Mouse (Mus musculus) forebrain, embryonic 12.5 days (tissue): ENCODE data around the gene Fam92b. TPM values are rescaled to one million over a fixed set of nuclear protein-coding genes. Genes with fewer than 3 reads are reported as not detected.
A peak's percentile ranks its signal among the peaks of the same experiment; 100 is the strongest.

Experiments used
- ATAC-seq: fragments of 200-750 bp; cut with Nextera tagmentation; 2 replicates; pipeline ENCODE4 v1.8.0; 2017; ENCODE audit warnings: moderate TSS enrichment; ENCODE audit not compliant: low FRiP score
- H3K27ac ChIP-seq: fragments of 300-500 bp; sonication (generic); 2 replicates; pipeline ENCODE4 v1.5.1; 2016; ENCODE audit warnings: mild to moderate bottlenecking
- H3K27me3 ChIP-seq: fragments of 300-500 bp; sonication (generic); 2 replicates; pipeline ENCODE4 v1.6.1; 2016; ENCODE audit warnings: mild to moderate bottlenecking
- H3K36me3 ChIP-seq: fragments of 300-500 bp; sonication (generic); replicated peaks from 2 replicates; pipeline ENCODE4 v1.6.1; 2016; ENCODE audit warnings: mild to moderate bottlenecking
- H3K4me1 ChIP-seq: fragments of 300-500 bp; sonication (generic); 2 replicates; pipeline ENCODE4 v1.6.1; 2016
- H3K4me2 ChIP-seq: fragments of 300-500 bp; sonication (generic); 2 replicates; pipeline ENCODE4 v1.6.1; 2016; ENCODE audit warnings: mild to moderate bottlenecking, moderate library complexity
- H3K4me3 ChIP-seq: fragments of 300-500 bp; sonication (generic); replicated peaks from 2 replicates; pipeline ENCODE4 v1.5.1; 2016; ENCODE audit warnings: mild to moderate bottlenecking
- H3K9ac ChIP-seq: fragments of 300-500 bp; sonication (generic); 2 replicates; pipeline ENCODE4 v1.6.1; 2016; ENCODE audit warnings: mild to moderate bottlenecking
- H3K9me3 ChIP-seq: fragments of 300-500 bp; sonication (generic); 2 replicates; pipeline ENCODE4 v1.6.1; 2016
- WGBS: fragments of 180-500 bp; shearing (Covaris S2); methylation state at CpG from one replicate; pipeline ENCODE4 v1.1.7; 2016; 5-methylcytosine and 5-hydroxymethylcytosine counted together
- polyA plus RNA-seq: library from polyadenylated mRNA; unstranded; fragments of >200 nt; fragmentation: Nextera tagmentation; extraction: Ambion mirVana; gene quantifications from 2 replicates; pipeline ENCODE4 v1.2.1, GENCODE M21; 2016

Fam92b gene
- 2.5 and 3.2 TPM in 2 replicates for polyA plus RNA-seq

GRCm38 (mm10) chr8:120177318-120178123, at the start of gene Fam92b:
Fam92b (minus strand) TSS chr8:120177466.
- WGBS, result 0% methylated on average over 21 of the region's 26 CpGs
- Histone ChIP-seq H3K4me1 (peaks cover 58% of the 10 kb centered on the region), H3K27ac (peak within 1 kb of the TSS; percentile 95), H3K9ac (peak within 1 kb of the TSS; percentile 38), H3K4me3 (peak within 1 kb of the TSS; percentile 26), H3K9me3 (no peaks in the 10 kb centered on the region), H3K27me3 (peaks cover 26% of the 10 kb centered on the region), H3K36me3 (no peaks in the 10 kb centered on the region), H3K4me2 (peak within 1 kb of the TSS; percentile 58)
- peak; percentile 91 for ATAC-seq

GRCm38 (mm10) chr8:120225421-120226151, 48.3 kb upstream of the Fam92b start:
- 0 out of 2 replicates have a peak overlapping the region, but pooled peaks have one; percentile 26 for H3K9ac ChIP-seq
- peak overlapping the region; percentile 69 for H3K27ac ChIP-seq
- H3K4me3 ChIP-seq, result no peak overlapping the region
- peaks cover 67% of the 10 kb centered on the region for H3K4me1 ChIP-seq
- no peaks in the 10 kb centered on the region for H3K36me3 ChIP-seq
- H3K9me3 ChIP-seq, result no peaks in the 10 kb centered on the region
- peaks cover 20% of the 10 kb centered on the region for H3K27me3 ChIP-seq
- WGBS, result 24% methylated on average over 10 of the region's 10 CpGs
- no peak; the same call in 1 of the 2 replicates for ATAC-seq
- no peak overlapping the region for H3K4me2 ChIP-seq

GRCm38 (mm10) chr8:120224521-120225420, 47.5 kb upstream of the Fam92b start:
- peak overlapping the region; percentile 69 for H3K27ac ChIP-seq
- no peak for ATAC-seq
- no peak overlapping the region for H3K4me2 ChIP-seq
- H3K9ac ChIP-seq, result peak overlapping the region; percentile 26; the same call in 1 of the 2 replicates
- WGBS, result 48% methylated on average over 10 of the region's 11 CpGs
- H3K4me3 ChIP-seq, result no peak overlapping the region
- no peaks in the 10 kb centered on the region for H3K9me3 ChIP-seq
- no peaks in the 10 kb centered on the region for H3K36me3 ChIP-seq
- H3K4me1 ChIP-seq, result peaks cover 59% of the 10 kb centered on the region
- peaks cover 11% of the 10 kb centered on the region for H3K27me3 ChIP-seq

GRCm38 (mm10) chr8:120222548-120222947, 45.3 kb upstream of the Fam92b start:
- H3K4me1 ChIP-seq, result peaks cover 47% of the 10 kb centered on the region
- no peak for ATAC-seq
- no peak overlapping the region for H3K4me3 ChIP-seq
- no peaks in the 10 kb centered on the region for H3K9me3 ChIP-seq
- H3K9ac ChIP-seq, result no peak overlapping the region
- no peak overlapping the region for H3K4me2 ChIP-seq
- no peaks in the 10 kb centered on the region for H3K36me3 ChIP-seq
- WGBS, result 69% methylated on average over 11 of the region's 11 CpGs
- H3K27me3 ChIP-seq, result no peaks in the 10 kb centered on the region
- no peak overlapping the region for H3K27ac ChIP-seq

GRCm38 (mm10) chr8:120216855-120217830, 39.9 kb upstream of the Fam92b start:
- WGBS, result 15% methylated on average over 13 of the region's 13 CpGs
- Histone ChIP-seq H3K9me3 (no peaks in the 10 kb centered on the region), H3K4me1 (peaks cover 31% of the 10 kb centered on the region), H3K4me2 (peak overlapping the region; percentile 24; the same call in 1 of the 2 replicates), H3K36me3 (no peaks in the 10 kb centered on the region), H3K27me3 (peaks cover 3% of the 10 kb centered on the region; the same call in 1 of the 2 replicates), H3K4me3 (no peak overlapping the region), H3K27ac (peak overlapping the region; percentile 68), H3K9ac (no peak overlapping the region)
- ATAC-seq, result peak; percentile 87

GRCm38 (mm10) chr8:120215416-120216141, 38.3 kb upstream of the Fam92b start:
- Histone ChIP-seq H3K27ac (peak overlapping the region; percentile 51; the same call in 1 of the 2 replicates), H3K9me3 (no peaks in the 10 kb centered on the region), H3K27me3 (peaks cover 3% of the 10 kb centered on the region; the same call in 1 of the 2 replicates), H3K9ac (no peak overlapping the region), H3K4me1 (peaks cover 44% of the 10 kb centered on the region), H3K36me3 (no peaks in the 10 kb centered on the region), H3K4me3 (no peak overlapping the region), H3K4me2 (no peak overlapping the region)
- no peak for ATAC-seq
- WGBS, result 53% methylated on average over 7 of the region's 7 CpGs

- no peak for ATAC-seq
- WGBS, result 69% methylated on average over 5 of the region's 5 CpGs
- Histone ChIP-seq H3K4me1 (peaks cover 52% of the 10 kb centered on the region), H3K27ac (no peak overlapping the region), H3K9ac (no peak overlapping the region), H3K4me3 (no peak overlapping the region), H3K4me2 (no peak overlapping the region), H3K27me3 (peaks cover 9% of the 10 kb centered on the region; the same call in 1 of the 2 replicates), H3K9me3 (no peaks in the 10 kb centered on the region), H3K36me3 (no peaks in the 10 kb centered on the region)
Observed at GRCm38 (mm10) chr8:120213939-120214338, 36.7 kb upstream of the Fam92b start.

- ATAC-seq, result no peak
- H3K36me3 ChIP-seq, result no peaks in the 10 kb centered on the region
- no peak overlapping the region for H3K4me3 ChIP-seq
- no peak overlapping the region for H3K9ac ChIP-seq
- 93% methylated on average over 3 of the region's 3 CpGs for WGBS
- peaks cover 9% of the 10 kb centered on the region; the same call in 1 of the 2 replicates for H3K27me3 ChIP-seq
- H3K27ac ChIP-seq, result no peak overlapping the region
- no peaks in the 10 kb centered on the region for H3K9me3 ChIP-seq
- peaks cover 52% of the 10 kb centered on the region for H3K4me1 ChIP-seq
- H3K4me2 ChIP-seq, result no peak overlapping the region
Observed at GRCm38 (mm10) chr8:120213229-120213628, 36.0 kb upstream of the Fam92b start.

GRCm38 (mm10) chr8:120212596-120212995, 35.3 kb upstream of the Fam92b start:
- Histone ChIP-seq H3K36me3 (no peaks in the 10 kb centered on the region), H3K27me3 (peaks cover 9% of the 10 kb centered on the region; the same call in 1 of the 2 replicates), H3K27ac (no peak overlapping the region), H3K9ac (no peak overlapping the region), H3K4me3 (no peak overlapping the region), H3K4me2 (no peak overlapping the region), H3K4me1 (peaks cover 49% of the 10 kb centered on the region), H3K9me3 (no peaks in the 10 kb centered on the region)
- ATAC-seq, result no peak
- WGBS, result 89% methylated on average over 7 of the region's 7 CpGs

- no peak overlapping the region for H3K27ac ChIP-seq
- no peaks in the 10 kb centered on the region for H3K36me3 ChIP-seq
- H3K4me2 ChIP-seq, result no peak overlapping the region
- no peak overlapping the region for H3K4me3 ChIP-seq
- H3K27me3 ChIP-seq, result peaks cover 9% of the 10 kb centered on the region; the same call in 1 of the 2 replicates
- no peak for ATAC-seq
- H3K9me3 ChIP-seq, result no peaks in the 10 kb centered on the region
- H3K4me1 ChIP-seq, result peaks cover 37% of the 10 kb centered on the region
- WGBS, result 15% methylated on average over 4 of the region's 4 CpGs
- no peak overlapping the region for H3K9ac ChIP-seq
Observed at GRCm38 (mm10) chr8:120211345-120211744, 34.1 kb upstream of the Fam92b start.
